Mouse (Mus musculus) megakaryocyte, embryonic 14.5 days (primary cell): ENCODE data around the gene Tifa. TPM values are rescaled to one million over a fixed set of nuclear protein-coding genes. Genes with fewer than 3 reads are reported as not detected.

Source experiments
- H3K27me3 ChIP-seq: replicated peaks from 2 replicates; pipeline ENCODE3; 2012; ENCODE audit warnings: inconsistent platforms
- H3K36me3 ChIP-seq: replicated peaks from 2 replicates; pipeline ENCODE3; 2012; ENCODE audit warnings: low read length, inconsistent platforms, mixed read lengths
- H3K4me1 ChIP-seq: 2 replicates; pipeline ENCODE4 v1.6.1; 2012; ENCODE audit warnings: inconsistent platforms
- H3K4me3 ChIP-seq: replicated peaks from 2 replicates; pipeline ENCODE3; 2012; ENCODE audit warnings: moderate library complexity, mild to moderate bottlenecking, inconsistent platforms
- H3K9me3 ChIP-seq: 2 replicates; pipeline ENCODE4 v1.6.1; 2012; ENCODE audit warnings: inconsistent platforms
- FLI1 ChIP-seq: IDR thresholded peaks from 2 replicates; pipeline ENCODE4 v1.6.1; 2012; ENCODE audit warnings: low read length, inconsistent platforms, mixed read lengths
- GATA1 ChIP-seq: IDR thresholded peaks from 3 replicates; pipeline ENCODE4 v1.6.1; 2012; ENCODE audit warnings: mixed read lengths, low read length, inconsistent platforms, borderline replicate concordance
- polyA plus RNA-seq: library from polyadenylated mRNA; stranded (reverse); fragments of >175 nt; gene quantifications from 2 replicates; pipeline ENCODE4 v1.2.3, GENCODE M21; 2012; ENCODE audit warnings: low replicate concordance; ENCODE audit not compliant: insufficient read depth

Tifa gene
- 131 and 222 TPM in 2 replicates for polyA plus RNA-seq

DNA sequence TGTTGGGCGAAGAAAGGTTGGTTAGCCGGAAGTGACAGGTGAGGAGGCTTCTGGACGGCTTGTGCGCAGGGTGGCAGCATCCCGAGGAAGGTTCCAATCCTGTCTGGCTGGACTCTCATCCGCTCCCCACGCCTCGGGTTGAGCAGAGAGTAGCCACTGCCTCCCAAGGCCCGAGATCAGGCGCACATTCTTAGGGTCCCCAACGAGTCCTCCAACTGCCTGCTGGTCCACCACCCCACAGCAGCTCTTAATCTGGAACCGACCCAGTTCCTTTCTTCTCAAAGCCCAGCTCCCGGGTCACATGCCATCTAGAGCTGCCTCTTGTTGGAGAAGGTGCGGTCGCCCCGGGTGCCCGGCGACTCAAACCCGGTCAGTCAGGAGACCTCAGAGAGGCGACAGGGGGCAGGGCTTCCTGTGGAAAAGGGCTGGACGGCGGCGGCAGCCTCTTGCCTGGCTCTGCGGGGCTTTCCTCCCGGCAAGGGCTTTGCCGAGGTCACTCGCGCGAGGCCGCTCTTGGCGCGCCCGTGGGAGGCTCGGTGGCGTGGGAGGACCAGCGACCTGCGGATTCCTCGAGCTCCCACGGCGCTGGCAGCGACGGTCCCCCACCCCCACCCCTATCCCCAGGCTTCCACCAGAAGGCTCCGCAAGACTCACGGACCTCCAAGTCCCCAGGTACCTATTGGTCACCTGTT is at the start of gene Tifa:
TSS of gene Tifa (plus strand) at position 306 of the 692 bp plus-strand sequence.
- Histone ChIP-seq H3K9me3 (peaks cover 7% of the 10 kb centered on the region), H3K27me3 (no peaks in the 10 kb centered on the region), H3K36me3 (peaks cover 34% of the 10 kb centered on the region), H3K4me3 (peak within 1 kb of the TSS; percentile 95), H3K4me1 (peaks cover 68% of the 10 kb centered on the region)
- TF ChIP-seq FLI1 (no peak), GATA1 (no peak)

DNA sequence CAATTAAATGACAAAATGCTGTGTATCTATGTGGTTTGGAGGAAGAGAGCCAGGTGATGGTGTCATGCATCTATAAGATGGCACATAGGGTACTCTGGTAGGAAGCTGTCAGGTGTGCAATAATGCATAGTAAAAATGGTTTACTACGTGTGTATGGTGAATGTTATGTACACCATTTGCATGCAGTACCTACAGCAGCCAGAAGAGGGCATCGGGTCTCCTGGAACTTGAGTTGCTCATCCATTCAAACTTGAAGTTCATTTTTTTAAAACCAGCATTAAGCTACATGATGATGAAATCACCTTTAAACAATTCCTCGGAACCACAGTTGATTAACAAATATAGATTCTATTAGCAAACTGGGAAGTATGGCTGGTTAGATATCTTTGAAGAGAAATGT is 48.1 kb upstream of the Tifa start:
- H3K4me1 ChIP-seq, result no peaks in the 10 kb centered on the region
- peaks cover 3% of the 10 kb centered on the region for H3K27me3 ChIP-seq
- no peak for TF ChIP-seq GATA1
- TF ChIP-seq FLI1, result no peak
- H3K9me3 ChIP-seq, result peaks cover 16% of the 10 kb centered on the region
- peaks cover 3% of the 10 kb centered on the region for H3K36me3 ChIP-seq
- peak overlapping the region; percentile 57 for H3K4me3 ChIP-seq

DNA sequence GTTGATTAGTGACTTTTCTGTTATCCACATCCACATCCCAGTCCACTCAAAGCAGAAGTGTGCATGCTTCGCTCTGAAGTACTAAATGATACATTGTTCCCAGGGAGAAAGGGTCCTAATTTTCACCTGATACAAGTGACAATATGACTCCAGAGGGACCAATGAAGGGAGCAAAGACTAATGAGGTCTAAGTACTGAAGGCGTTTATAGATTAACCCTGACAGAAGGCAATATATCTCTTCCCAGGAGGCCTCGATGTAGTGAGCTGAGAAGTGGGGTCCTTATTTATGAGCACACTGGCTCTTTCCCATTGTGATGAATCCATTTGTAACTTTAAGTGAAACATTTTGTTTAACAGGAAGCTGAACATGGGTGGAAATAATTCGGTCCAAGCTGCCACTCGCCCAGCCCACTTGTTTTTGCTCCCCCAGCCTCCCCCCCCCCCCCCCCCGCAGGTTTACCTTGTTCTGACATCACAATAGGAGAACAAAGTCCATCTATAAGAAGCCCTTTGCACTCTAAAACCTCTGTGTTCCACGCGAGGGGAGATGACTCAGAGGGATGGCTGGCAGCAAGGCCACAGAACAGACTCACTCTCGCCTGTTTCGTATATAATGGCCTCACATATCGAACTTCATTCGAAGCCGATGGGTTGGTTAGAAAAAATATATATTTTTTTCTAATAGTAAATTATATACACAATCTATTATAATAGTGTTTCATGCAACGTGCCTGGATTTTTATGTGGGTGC is 45.8 kb upstream of the Tifa start:
- H3K4me3 ChIP-seq, result no peak overlapping the region
- H3K36me3 ChIP-seq, result peaks cover 3% of the 10 kb centered on the region
- H3K27me3 ChIP-seq, result peaks cover 6% of the 10 kb centered on the region
- H3K9me3 ChIP-seq, result peaks cover 24% of the 10 kb centered on the region
- H3K4me1 ChIP-seq, result no peaks in the 10 kb centered on the region
- no peak for TF ChIP-seq FLI1
- TF ChIP-seq GATA1, result no peak

DNA sequence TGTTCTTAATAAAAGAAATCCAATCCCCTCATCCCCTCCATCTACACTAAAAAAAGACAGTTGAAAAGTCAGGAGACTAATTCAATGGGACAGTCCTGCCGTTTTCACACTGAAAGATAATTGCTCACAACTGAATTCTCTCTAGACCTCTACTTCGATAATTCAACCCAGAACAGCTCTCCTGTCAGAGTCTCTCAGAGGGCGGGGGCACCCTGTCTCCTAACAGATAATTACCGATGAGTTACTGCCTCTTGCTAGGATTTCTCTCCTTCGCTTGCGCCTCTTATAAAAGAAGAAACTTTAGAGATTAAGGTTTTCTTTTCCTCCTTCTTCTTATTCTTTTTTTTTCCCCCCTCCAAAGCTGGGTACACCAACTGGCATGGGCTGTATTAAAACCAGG is 44.1 kb upstream of the Tifa start:
- TF ChIP-seq FLI1, result no peak
- TF ChIP-seq GATA1, result no peak
- Histone ChIP-seq H3K4me1 (peaks cover 6% of the 10 kb centered on the region; the same call in 1 of the 2 replicates), H3K27me3 (peaks cover 14% of the 10 kb centered on the region), H3K36me3 (peaks cover 3% of the 10 kb centered on the region), H3K4me3 (no peak overlapping the region), H3K9me3 (peaks cover 24% of the 10 kb centered on the region)

DNA sequence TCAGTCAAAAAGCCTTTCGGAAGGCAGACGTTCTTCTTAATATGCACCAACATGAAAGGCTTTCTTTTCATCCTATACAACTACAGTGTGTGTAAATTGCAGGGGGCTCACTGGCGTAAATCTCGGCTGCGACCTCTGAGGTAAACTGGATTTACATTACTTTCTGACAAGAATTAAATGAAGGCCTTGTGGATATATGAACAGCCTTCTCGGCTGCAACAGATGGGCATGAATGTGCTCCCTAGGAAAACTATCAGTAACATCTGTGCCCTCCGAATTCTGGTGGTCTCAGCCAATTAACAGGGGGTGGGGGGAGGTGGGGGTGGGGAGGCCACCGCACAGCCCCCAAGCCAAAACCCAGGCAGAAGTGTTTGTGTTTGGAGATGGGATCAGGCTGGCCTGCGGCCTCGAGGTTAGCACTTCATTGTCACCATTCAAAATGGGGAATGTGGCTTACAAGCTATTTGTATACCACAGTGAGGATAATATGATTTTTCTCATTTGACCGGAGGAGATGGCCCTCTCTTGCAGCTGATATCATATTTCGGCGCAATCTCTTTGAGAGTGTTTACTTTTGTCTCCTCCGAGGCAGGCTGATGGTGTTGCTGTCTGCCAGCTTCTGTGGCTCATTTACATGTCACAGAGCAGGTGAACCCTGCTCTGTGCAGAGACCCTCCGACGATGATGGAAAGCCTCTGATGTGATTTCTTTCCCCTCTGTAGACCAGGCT is 43.5 kb upstream of the Tifa start:
- no peak for TF ChIP-seq FLI1
- no peak for TF ChIP-seq GATA1
- peaks cover 14% of the 10 kb centered on the region for H3K27me3 ChIP-seq
- peaks cover 18% of the 10 kb centered on the region for H3K9me3 ChIP-seq
- H3K4me3 ChIP-seq, result no peak overlapping the region
- H3K4me1 ChIP-seq, result peaks cover 6% of the 10 kb centered on the region; the same call in 1 of the 2 replicates
- H3K36me3 ChIP-seq, result peaks cover 3% of the 10 kb centered on the region

DNA sequence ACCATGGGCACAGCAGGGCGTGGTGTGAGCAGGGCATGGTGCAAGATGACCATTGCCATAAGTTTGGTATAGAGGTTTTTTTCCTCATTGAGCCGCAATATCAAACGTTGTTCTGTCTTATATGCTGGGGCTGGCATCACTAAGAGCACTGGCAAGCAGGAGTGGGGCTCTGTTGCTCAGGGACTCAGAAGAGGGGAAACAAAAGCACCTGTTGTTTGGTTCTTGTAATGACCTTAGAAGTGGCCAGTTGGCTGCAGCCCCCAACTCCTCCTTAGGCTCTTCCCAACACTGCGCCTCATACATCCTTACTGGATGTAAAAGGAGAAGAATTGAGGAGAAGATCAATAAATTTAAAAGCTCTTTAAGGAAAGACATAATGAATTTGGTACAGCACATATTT is 41.0 kb upstream of the Tifa start:
- no peaks in the 10 kb centered on the region for H3K36me3 ChIP-seq
- peaks cover 8% of the 10 kb centered on the region for H3K9me3 ChIP-seq
- H3K4me1 ChIP-seq, result peaks cover 6% of the 10 kb centered on the region; the same call in 1 of the 2 replicates
- TF ChIP-seq GATA1, result no peak
- no peak for TF ChIP-seq FLI1
- H3K4me3 ChIP-seq, result no peak overlapping the region
- H3K27me3 ChIP-seq, result peaks cover 20% of the 10 kb centered on the region

DNA sequence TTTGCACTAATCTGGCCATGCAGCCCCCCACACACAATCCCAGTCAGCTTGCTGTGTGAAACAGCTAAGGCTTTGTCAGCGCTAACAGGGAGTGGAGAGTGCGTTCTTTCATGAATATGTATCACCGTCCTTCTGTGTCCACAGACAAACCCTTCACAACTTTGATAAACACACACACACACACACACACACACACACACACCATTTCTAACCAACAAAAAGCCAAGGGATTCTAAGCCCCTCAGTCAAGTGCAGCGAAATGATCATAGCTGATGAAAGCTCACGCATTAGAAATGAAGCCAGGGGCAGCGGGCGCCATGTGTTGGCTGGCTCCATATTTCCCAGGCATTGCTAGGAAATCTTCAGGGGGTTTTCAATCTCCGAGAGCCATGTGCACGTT is 40.3 kb upstream of the Tifa start:
- peaks cover 6% of the 10 kb centered on the region; the same call in 1 of the 2 replicates for H3K4me1 ChIP-seq
- no peak for TF ChIP-seq GATA1
- no peak for TF ChIP-seq FLI1

DNA sequence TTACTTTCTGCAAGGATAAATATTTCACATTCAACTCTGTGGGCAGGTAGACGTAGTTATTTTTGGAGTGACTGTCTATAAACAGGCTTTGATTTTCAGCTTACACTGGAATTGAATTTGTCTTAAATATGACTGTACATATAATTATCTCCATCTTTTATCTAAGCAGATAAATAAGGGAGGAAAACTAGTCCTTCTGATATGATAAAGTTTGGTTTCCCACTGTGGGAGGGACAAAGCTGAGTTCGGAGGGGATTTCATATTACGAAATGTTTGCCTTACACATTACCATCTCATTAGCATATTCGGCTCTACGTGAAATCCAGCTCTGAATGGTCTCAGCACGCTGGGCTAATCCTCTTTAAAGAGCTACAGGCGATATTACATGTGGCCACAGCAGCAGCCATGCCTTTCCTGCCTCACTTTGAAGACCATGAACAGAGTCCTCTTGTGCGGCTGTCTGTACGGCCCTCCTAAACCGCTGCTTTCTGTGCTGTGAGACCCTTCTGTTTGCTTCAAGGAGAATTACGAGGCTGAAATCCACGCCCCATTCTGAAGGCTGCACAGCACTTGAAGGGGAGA is 39.5 kb upstream of the Tifa start:
- TF ChIP-seq FLI1 (no peak), GATA1 (no peak)

More for the DNA sequence above, 40.3 kb upstream of the Tifa start:
- H3K4me3 ChIP-seq, result no peak overlapping the region
- H3K36me3 ChIP-seq, result peaks cover 3% of the 10 kb centered on the region
- H3K27me3 ChIP-seq, result peaks cover 24% of the 10 kb centered on the region
- H3K9me3 ChIP-seq, result peaks cover 8% of the 10 kb centered on the region

DNA sequence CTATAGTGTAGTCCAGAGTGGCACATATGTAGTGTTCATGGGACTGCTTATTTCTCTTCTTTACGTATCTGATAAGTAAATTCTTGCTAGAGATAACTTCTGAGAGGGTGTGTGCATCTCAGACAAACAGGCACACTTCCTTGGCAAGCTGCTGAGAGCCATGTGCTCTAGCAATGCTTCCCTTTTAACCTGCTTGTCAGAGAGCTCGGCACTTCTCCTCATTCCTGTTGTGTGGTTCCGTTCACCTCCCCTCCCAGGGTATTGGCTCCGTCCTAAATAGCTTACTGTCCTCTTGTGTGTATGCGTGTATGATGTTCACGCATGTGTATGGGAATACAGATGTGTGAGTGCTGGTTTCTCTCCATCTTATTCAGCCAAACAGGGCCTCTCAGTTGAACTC is 33.1 kb upstream of the Tifa start:
- Histone ChIP-seq H3K4me3 (no peak overlapping the region), H3K9me3 (no peaks in the 10 kb centered on the region), H3K27me3 (peaks cover 17% of the 10 kb centered on the region), H3K4me1 (peaks cover 32% of the 10 kb centered on the region), H3K36me3 (peaks cover 3% of the 10 kb centered on the region)
- TF ChIP-seq GATA1, result no peak
- no peak for TF ChIP-seq FLI1

More for the DNA sequence above, 39.5 kb upstream of the Tifa start:
- Histone ChIP-seq H3K36me3 (peaks cover 3% of the 10 kb centered on the region), H3K27me3 (peaks cover 26% of the 10 kb centered on the region), H3K4me3 (peak overlapping the region; percentile 4), H3K9me3 (peaks cover 8% of the 10 kb centered on the region), H3K4me1 (peaks cover 6% of the 10 kb centered on the region; the same call in 1 of the 2 replicates)
